Mouse (Mus musculus) midbrain, postnatal 0 days (tissue): ENCODE measurements around the gene Gorasp1. TPM values are rescaled to one million over a fixed set of nuclear protein-coding genes. Genes with fewer than 3 reads are reported as not detected.
A peak's percentile ranks its signal among the peaks of the same experiment; 100 is the strongest.

Experiments
- ATAC-seq: fragments of 200-750 bp; cut with Nextera tagmentation; 2 replicates; pipeline ENCODE4 v1.8.0; 2017; ENCODE audit warnings: moderate number of reproducible peaks, mild to moderate bottlenecking, moderate TSS enrichment, moderate library complexity; ENCODE audit not compliant: low FRiP score
- DNase-seq: peaks from one replicate; pipeline ENCODE4 v3.0.0-alpha.2; 2015; ENCODE audit warnings: low spot score
- H3K27ac ChIP-seq: fragments of 300-500 bp; sonication (generic); 2 replicates; pipeline ENCODE4 v1.5.1; 2014; ENCODE audit warnings: low read depth, mild to moderate bottlenecking, low read length, mixed read lengths
- H3K27me3 ChIP-seq: fragments of 300-500 bp; sonication (generic); 2 replicates; pipeline ENCODE4 v1.6.1; 2014; ENCODE audit warnings: low read length, control low read depth, mixed read lengths; ENCODE audit not compliant: insufficient read depth
- H3K36me3 ChIP-seq: fragments of 300-500 bp; sonication (generic); 2 replicates; pipeline ENCODE4 v1.6.1; 2014; ENCODE audit warnings: low read length, control low read depth, mixed read lengths; ENCODE audit not compliant: insufficient read depth
- H3K4me1 ChIP-seq: fragments of 300-500 bp; sonication (generic); 2 replicates; pipeline ENCODE4 v1.6.1; 2014; ENCODE audit warnings: mild to moderate bottlenecking, control low read depth, antibody characterized with exemption, low read length, mixed read lengths; ENCODE audit not compliant: insufficient read depth
- H3K4me2 ChIP-seq: fragments of 300-500 bp; sonication (generic); 2 replicates; pipeline ENCODE4 v1.6.1; 2014; ENCODE audit warnings: low read depth, mild to moderate bottlenecking, low read length, mixed read lengths; ENCODE audit not compliant: poor library complexity, severe bottlenecking
- H3K4me3 ChIP-seq: fragments of 300-500 bp; sonication (generic); 2 replicates; pipeline ENCODE4 v1.5.1; 2014; ENCODE audit warnings: low read depth, mild to moderate bottlenecking, low read length, moderate library complexity
- H3K9ac ChIP-seq: fragments of 300-500 bp; sonication (generic); replicated peaks from 2 replicates; pipeline ENCODE4 v1.6.1; 2014; ENCODE audit warnings: mild to moderate bottlenecking, low read length, moderate library complexity, mixed read lengths; ENCODE audit not compliant: poor library complexity, severe bottlenecking
- H3K9me3 ChIP-seq: fragments of 300-500 bp; sonication (generic); 2 replicates; pipeline ENCODE4 v1.6.1; 2016; ENCODE audit warnings: low read length, control low read depth
- CTCF ChIP-seq: IDR thresholded peaks from 2 replicates; pipeline ENCODE4 v1.5.1; 2016; ENCODE audit warnings: antibody characterized with exemption, mild to moderate bottlenecking
- WGBS: fragments of 180-500 bp; shearing (Covaris S2); extraction: QIAGEN DNeasy Blood & Tissue Kit; methylation state at CpG from one replicate; pipeline ENCODE4 v1.1.7; 2014; 5-methylcytosine and 5-hydroxymethylcytosine counted together
- polyA plus RNA-seq: library from polyadenylated mRNA; unstranded; fragments of >200 nt; fragmentation: Nextera tagmentation; extraction: Ambion mirVana; gene quantifications from 2 replicates; pipeline ENCODE4 v1.2.1, GENCODE M21; 2015
- total RNA-seq: library from RNA; depleted of rRNA; stranded (reverse); fragments of >200 nt; gene quantifications from 2 replicates; pipeline ENCODE4 v1.2.3, GENCODE M21; 2014; rRNA removed

The Gorasp1 gene
- total RNA-seq (19.0 and 22.2 TPM in 2 replicates), polyA plus RNA-seq (25.0 and 26.2 TPM in 2 replicates)

DNA sequence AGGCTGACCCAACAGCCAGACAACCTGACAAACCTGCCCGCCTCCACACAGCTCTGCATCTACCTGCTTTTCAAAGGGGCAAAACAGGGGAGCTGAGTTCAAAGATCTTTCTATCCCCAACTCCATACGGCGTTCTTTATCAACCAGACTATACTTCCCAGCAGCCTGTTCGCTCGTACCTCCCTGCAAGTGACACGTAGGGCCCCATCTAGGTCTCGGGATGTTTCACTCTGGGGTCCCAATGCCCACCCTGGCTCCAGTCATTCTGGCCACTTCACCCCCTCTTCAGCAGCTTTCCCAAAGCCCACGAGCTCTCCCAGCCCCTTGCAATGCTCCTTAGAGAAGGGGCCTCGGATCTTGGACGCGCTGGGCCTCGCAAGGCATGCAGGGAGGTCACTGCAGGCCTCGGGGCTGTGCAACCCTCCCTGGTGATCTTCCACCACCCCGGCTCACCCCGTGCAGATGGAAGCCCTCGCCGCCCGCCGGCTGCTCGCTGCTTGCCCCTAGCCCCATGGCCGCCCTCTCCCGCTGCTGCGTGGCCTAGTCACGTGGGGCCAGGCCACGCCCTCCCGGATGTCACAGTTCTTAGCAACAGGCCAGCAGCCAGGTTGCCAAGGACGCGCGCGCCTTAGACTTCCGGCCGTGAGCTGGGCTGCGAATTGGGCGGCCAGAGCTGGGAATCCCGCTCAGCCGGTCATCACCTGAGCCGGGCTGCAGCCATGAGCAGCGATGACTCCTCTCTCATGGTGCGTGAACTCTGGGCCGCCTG, at the start of gene Gorasp1, which contains the start of gene Ttc21a:
TSS of gene Gorasp1 (minus strand) at position 561 of the 769 bp plus-strand sequence.
TSS of gene Ttc21a (plus strand) at position 602 of the 769 bp plus-strand sequence.
- WGBS, result under 1% methylated on average over 39 of the region's 40 CpGs
- 0 out of 2 replicates have a peak, but pooled peaks cover under 1% of the 10 kb centered on the region for H3K36me3 ChIP-seq
- H3K9me3 ChIP-seq, result no peaks in the 10 kb centered on the region
- H3K9ac ChIP-seq, result peak within 1 kb of the TSS; percentile 80
- H3K4me2 ChIP-seq, result peak within 1 kb of the TSS; percentile 73
- peak; percentile 94 for DNase-seq
- ATAC-seq, result peak; percentile 93
- H3K27ac ChIP-seq, result peak within 1 kb of the TSS; percentile 67
- H3K4me1 ChIP-seq, result 0 out of 2 replicates have a peak, but pooled peaks cover 7% of the 10 kb centered on the region
- no peak for TF ChIP-seq CTCF
- peak within 1 kb of the TSS; percentile 56 for H3K4me3 ChIP-seq
- no peaks in the 10 kb centered on the region for H3K27me3 ChIP-seq

DNA sequence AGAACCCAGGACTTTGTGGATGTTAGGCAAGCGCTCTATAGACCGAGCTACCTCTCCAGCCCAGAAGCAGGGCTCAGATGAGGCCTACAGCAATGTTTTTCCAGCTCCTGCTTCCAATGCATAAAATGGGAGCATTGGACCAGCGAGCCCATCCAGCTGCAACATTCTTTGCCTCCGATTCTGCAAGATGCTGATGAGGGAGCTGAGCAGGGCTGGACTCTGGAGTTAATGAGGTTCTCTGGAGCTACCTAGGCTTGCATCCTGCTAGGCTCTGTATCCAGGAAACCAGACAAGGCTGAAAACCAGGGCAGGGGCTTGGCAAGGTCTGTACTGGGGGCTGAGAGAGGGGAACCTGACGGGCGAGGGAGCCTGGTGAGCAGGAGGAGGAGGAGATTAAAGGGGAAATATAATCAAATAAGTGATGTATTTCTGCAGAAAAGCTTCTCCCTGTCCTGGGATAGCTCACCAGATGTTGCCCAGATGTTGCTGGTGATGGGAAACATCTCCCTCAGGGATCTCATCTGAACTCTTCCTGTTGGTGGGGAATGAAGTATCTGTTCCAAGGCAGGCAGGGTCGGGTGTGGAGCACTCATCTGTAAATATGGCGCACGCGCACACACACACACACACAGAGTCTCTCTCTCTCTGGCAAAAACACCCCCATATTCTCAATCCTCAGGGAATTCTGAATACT, 48.7 kb upstream of the Gorasp1 start:
- ATAC-seq (no peak), DNase-seq (no peak)
- peaks cover 7% of the 10 kb centered on the region for H3K27me3 ChIP-seq
- no peaks in the 10 kb centered on the region for H3K36me3 ChIP-seq
- H3K27ac ChIP-seq, result no peak overlapping the region
- no peak overlapping the region for H3K4me2 ChIP-seq
- H3K4me3 ChIP-seq, result no peak overlapping the region
- H3K4me1 ChIP-seq, result peaks cover 14% of the 10 kb centered on the region; the same call in 1 of the 2 replicates
- no peaks in the 10 kb centered on the region for H3K9me3 ChIP-seq
- WGBS, result 72% methylated on average over 10 of the region's 10 CpGs
- no peak overlapping the region for H3K9ac ChIP-seq
- no peak for TF ChIP-seq CTCF

DNA sequence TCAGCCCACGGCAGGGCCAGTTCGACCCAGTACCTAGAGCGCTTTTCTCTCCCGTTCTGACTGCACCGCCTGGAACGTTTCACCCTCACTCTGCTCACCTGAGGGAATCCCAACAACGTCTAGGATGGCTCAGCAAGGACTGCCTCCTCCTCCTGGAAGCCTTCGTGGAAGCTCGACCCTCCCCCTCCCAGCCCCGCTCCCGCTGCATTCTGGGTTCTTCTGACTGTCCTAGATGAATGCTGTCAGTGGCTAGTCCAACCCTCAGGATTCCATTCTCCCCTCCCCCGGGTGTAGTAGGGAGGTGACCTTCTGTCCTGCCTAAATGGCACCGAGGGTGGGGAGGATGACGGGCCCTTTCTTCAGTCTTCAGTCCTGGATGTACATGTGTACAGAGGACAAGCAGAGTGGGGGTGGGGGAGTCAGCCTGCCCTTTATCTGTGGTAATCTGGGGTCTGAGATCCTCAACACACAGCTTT, 47.2 kb upstream of the Gorasp1 start, which contains the start of gene Csrnp1:
TSS of gene Csrnp1 (minus strand) at position 123 of the 476 bp plus-strand sequence.
- ATAC-seq (no peak), DNase-seq (no peak)
- peak within 1 kb of the TSS; percentile 56 for H3K9ac ChIP-seq
- WGBS, result 11% methylated on average over 14 of the region's 14 CpGs
- peaks cover 16% of the 10 kb centered on the region; the same call in 1 of the 2 replicates for H3K4me1 ChIP-seq
- peak within 1 kb of the TSS; percentile 91 for H3K4me2 ChIP-seq
- no peak within 1 kb of the TSS for H3K27ac ChIP-seq
- H3K9me3 ChIP-seq, result no peaks in the 10 kb centered on the region
- no peak for TF ChIP-seq CTCF
- peak within 1 kb of the TSS; percentile 66 for H3K4me3 ChIP-seq
- H3K27me3 ChIP-seq, result peaks cover 7% of the 10 kb centered on the region
- no peaks in the 10 kb centered on the region for H3K36me3 ChIP-seq

GRCm38 (mm10) chr9:119983585-119984535, 46.5 kb upstream of the Gorasp1 start:
- H3K36me3 ChIP-seq, result no peaks in the 10 kb centered on the region
- WGBS, result under 1% methylated on average over 66 of the region's 79 CpGs
- peak; percentile 68 for DNase-seq
- ATAC-seq, result peak; percentile 47
- H3K4me2 ChIP-seq, result peak overlapping the region; percentile 91
- H3K4me3 ChIP-seq, result peak overlapping the region; percentile 66
- H3K4me1 ChIP-seq, result peaks cover 16% of the 10 kb centered on the region; the same call in 1 of the 2 replicates
- no peak overlapping the region for H3K27ac ChIP-seq
- peaks cover 7% of the 10 kb centered on the region for H3K27me3 ChIP-seq
- TF ChIP-seq CTCF, result no peak
- H3K9me3 ChIP-seq, result no peaks in the 10 kb centered on the region
- H3K9ac ChIP-seq, result peak overlapping the region; percentile 56

- H3K4me2 ChIP-seq, result peak overlapping the region; percentile 91
- peaks cover 7% of the 10 kb centered on the region for H3K27me3 ChIP-seq
- peaks cover 16% of the 10 kb centered on the region; the same call in 1 of the 2 replicates for H3K4me1 ChIP-seq
- no peak for ATAC-seq
- no peak overlapping the region for H3K27ac ChIP-seq
- peak overlapping the region; percentile 66 for H3K4me3 ChIP-seq
- under 1% methylated on average over 35 of the region's 48 CpGs for WGBS
- TF ChIP-seq CTCF, result no peak
- no peaks in the 10 kb centered on the region for H3K36me3 ChIP-seq
- peak overlapping the region; percentile 56 for H3K9ac ChIP-seq
- no peaks in the 10 kb centered on the region for H3K9me3 ChIP-seq
- DNase-seq, result no peak
These were observed 45.7 kb upstream of the Gorasp1 start for GRCm38 (mm10) chr9:119982956-119983551.
